Mouse (Mus musculus): ENCODE measurements around the gene Slc22a13.

Slc22a13 gene

GRCm38 (mm10) chr9:119208998-119209397, at the start of gene Slc22a13:
Slc22a13 (minus strand) TSS chr9:119209098.
- DNase-seq = no peak

DNA sequence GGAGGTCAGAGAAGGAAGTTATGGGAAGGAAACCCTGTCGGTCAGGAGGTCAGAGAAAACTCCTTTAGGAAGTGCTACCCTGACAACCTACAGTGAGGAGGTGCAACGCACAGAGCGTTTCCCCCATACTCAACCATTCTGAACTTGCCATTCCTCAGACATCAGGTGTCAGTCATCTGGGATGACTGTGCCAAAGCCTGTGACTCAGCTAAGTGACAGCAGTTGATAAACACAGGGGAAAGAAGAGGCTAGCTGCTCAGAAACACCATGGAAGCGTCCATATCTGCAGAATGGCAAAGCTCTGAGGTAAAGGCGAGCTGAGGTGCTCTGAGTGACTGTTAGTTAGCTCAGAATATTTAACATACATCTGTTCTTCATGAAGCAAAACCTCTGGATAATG, 49.2 kb upstream of the Slc22a13 start:
- DNase-seq = no peak

GRCm38 (mm10) chr9:119256161-119256560, 47.3 kb upstream of the Slc22a13 start:
- no peak for DNase-seq

- no peak for DNase-seq
These were observed 46.2 kb upstream of the Slc22a13 start for GRCm38 (mm10) chr9:119255096-119255495.

- DNase-seq = peak; percentile 38
These were observed 45.3 kb upstream of the Slc22a13 start for GRCm38 (mm10) chr9:119254187-119254586.

DNA sequence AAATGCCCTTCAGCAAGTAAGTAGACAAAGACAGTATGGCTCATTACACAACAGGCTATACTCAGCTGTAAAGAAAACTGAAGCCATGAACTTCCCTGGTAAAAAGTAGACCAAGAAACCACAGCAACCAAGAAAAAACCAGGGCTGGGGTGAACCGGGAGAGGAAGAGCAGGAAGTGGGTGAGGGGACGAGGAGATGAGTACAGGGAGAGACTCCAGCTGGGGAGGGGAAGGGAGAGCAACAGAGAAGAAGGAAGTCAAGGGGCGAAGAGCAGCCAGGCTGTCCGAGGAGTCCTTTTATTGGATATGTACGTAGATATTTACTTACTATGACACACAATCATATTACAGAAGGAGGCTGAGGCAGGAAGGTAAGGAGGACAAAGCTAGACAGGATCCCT, 39.1 kb upstream of the Slc22a13 start:
- DNase-seq = no peak

GRCm38 (mm10) chr9:119246826-119247225, 37.9 kb upstream of the Slc22a13 start:
- DNase-seq = peak; percentile 93

GRCm38 (mm10) chr9:119243981-119244380, 35.1 kb upstream of the Slc22a13 start:
- peak; percentile 77 for DNase-seq

GRCm38 (mm10) chr9:119241169-119241865, 32.4 kb upstream of the Slc22a13 start:
- DNase-seq = no peak

GRCm38 (mm10) chr9:119240286-119240997, 31.5 kb upstream of the Slc22a13 start:
- no peak for DNase-seq

DNA sequence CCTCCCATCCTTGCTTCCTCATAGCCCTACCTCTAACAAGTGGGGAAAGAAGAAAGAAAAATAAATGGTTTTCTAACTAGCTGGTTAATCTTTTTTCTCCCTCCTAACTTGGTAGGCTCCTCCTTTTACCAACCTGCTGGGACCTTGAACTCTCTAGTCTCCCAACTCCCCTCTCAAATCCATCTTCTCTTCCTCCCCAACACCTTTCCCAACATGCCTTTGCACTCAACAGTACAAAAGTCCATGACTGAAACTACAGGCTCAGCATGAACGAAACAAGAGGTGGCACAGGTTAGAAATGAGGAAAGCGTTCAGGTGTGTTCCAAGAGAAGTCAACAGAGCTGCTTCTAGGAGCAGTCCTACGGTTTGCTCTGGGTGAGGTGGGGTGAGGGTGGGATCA, 30.4 kb upstream of the Slc22a13 start:
- DNase-seq = peak; percentile 87

GRCm38 (mm10) chr9:119238796-119239195, 29.9 kb upstream of the Slc22a13 start:
- peak; percentile 56 for DNase-seq

DNA sequence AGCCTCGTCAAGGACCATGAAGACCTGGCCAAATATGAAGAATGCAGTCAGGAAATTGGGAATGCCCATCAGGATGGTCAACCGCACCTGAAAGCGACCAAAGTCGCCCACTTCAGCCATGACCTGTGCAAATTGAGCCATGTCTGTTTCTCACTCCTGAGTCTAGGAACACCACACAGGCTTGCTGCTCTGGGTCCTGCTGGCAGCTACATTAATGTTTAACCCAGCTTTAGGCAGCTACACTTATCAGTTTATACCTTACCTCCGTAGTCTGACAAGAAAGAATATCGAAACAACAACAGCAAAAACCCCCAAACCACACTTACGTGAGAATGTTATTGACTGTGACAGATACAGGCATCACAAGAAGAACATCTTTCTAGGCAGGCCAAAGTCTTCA, 22.7 kb upstream of the Slc22a13 start:
- no peak for DNase-seq

GRCm38 (mm10) chr9:119230829-119231228, 21.9 kb upstream of the Slc22a13 start:
- DNase-seq = no peak

DNA sequence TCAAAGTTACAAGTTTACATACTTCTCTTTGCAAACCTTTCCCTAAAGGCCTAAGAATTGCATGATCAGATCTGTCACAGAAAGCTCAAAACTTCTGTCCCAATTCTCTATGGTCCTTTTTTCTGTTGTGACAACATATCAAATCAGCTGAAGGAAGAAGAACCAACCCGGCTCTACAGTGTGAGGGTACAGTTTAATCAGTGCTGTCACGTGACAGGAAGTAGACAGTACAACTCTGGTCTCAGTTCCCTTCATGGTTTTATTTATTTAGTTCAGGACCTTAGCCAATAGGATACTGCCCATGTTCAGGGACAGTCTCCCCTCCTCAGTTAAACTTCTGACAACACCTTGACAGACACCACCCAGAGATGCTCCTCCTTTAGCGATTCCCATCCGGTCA, 11.4 kb upstream of the Slc22a13 start:
- no peak for DNase-seq

- DNase-seq = no peak
These were observed 10.8 kb upstream of the Slc22a13 start for GRCm38 (mm10) chr9:119219667-119220066.

- DNase-seq = peak; percentile 90
These were observed 6.4 kb upstream of the Slc22a13 start for GRCm38 (mm10) chr9:119215341-119215740.

DNA sequence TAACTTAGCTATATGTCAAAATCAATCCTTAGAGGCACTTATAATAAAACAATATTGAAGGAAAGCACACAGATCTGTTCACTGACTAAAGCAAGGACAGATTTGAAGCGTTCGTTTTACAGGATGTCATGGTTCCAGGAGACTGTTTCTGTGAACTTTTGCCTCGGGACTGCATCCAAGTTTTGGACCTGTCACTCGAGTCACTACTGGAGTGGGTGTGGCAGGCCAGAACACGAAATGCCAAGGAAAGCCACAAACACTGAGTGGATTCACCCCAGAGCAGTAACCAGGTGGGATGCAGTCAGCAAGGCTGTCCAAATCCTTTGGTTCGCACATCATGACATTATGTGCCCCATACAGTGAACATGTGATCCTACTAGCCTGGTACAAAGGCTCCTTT, 5.7 kb upstream of the Slc22a13 start:
- peak; percentile 79 for DNase-seq

DNA sequence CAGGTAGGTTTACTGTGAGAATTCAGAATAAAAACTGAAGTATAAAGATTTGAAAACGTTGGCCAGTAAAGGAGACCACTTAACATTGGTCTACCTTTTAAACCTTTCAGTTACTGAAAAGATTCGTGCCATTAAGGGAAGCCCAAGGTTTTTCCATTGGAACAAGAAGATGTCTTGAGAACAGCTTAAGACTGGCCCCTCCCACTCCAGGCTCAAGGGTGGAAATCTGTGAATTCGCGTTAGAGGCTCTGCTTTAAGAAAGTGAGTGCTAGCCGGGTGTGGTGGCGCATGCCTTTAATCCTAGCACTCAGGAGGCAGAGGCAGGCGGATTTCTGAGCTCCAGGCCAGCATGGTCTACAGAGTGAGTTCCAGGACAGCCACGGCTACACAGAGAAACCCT, 4.1 kb upstream of the Slc22a13 start:
- no peak for DNase-seq

- DNase-seq = peak; percentile 96
These were observed 1.8 kb downstream of the Slc22a13 start for GRCm38 (mm10) chr9:119207113-119207512.

- peak; percentile 77 for DNase-seq
These were observed 2.2 kb downstream of the Slc22a13 start for GRCm38 (mm10) chr9:119206666-119207065.

- DNase-seq = peak; percentile 48
These were observed 3.1 kb downstream of the Slc22a13 start for GRCm38 (mm10) chr9:119205756-119206155.

GRCm38 (mm10) chr9:119203617-119204016, 5.3 kb downstream of the Slc22a13 start:
- peak; percentile 50 for DNase-seq

GRCm38 (mm10) chr9:119201653-119202052, 7.2 kb downstream of the Slc22a13 start:
- DNase-seq = peak; percentile 66

Measured in kidney, adult 9 months (tissue).